ENCODE assay signal across 8 mouse cellular contexts in the genomic region with DNA sequence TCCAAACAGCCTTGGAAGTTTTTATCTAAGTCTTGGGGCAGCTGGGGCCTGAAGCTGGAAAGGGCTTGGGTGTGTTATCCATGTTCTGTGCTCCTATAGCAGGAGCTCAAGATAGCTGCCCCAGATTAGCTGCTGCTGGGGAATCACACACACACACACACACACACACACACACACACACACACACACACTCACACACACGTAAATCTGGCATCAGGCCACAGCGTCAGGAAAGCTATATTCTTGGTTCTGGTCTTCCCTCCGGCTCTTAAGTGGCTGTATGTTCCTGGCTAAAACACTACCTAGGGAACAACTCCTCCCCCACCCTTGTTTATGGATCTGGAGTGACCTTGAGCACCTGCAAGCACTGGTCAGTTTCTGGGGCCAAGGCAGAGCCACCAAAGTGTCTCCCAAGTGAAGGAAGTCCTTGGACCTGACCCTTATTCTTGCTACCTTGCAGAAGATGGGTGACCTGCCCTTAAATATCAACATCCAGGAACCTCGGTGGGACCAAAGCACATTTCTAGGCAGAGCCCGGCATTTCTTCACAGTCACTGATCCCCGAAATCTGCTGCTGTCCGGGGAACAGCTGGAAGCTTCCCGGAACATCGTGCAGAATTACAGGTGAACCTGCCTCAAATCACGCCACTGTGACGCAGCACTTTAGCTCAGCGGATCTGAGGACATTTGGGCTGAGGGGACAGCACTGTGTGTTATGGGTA. TPM values are rescaled to one million over a fixed set of nuclear protein-coding genes. Genes with fewer than 3 reads are reported as not detected.
DNase-seq lines count a peak whose midpoint lies in the region; ATAC-seq and TF ChIP-seq lines count a peak whose summit lies in the region.

No protein-coding gene starts in this region.

- no peaks in the 10 kb centered on the region for H3K9me3 ChIP-seq in heart, embryonic 10.5 days
- H3K9me3 ChIP-seq in forebrain, embryonic 12.5 days: no peaks in the 10 kb centered on the region
- no peaks in the 10 kb centered on the region for H3K9me3 ChIP-seq in liver, embryonic 14.5 days (ENCODE audit: control insufficient read depth, low read length)

- peaks cover 31% of the 10 kb centered on the region for H3K27me3 ChIP-seq in heart, embryonic 10.5 days (ENCODE audit: insufficient read depth, poor library complexity, severe bottlenecking)
- no peaks in the 10 kb centered on the region for H3K27me3 ChIP-seq in C2C12 (ENCODE audit: control insufficient read depth, insufficient read depth, insufficient read length)
- H3K27me3 ChIP-seq in forebrain, embryonic 12.5 days: peaks cover 32% of the 10 kb centered on the region
- H3K27me3 ChIP-seq in liver, embryonic 14.5 days (ENCODE audit: control insufficient read depth, insufficient read depth, low read length): peaks cover 23% of the 10 kb centered on the region

- DNase-seq in heart, embryonic 10.5 days (ENCODE audit: low spot score): no peak
- DNase-seq in heart, adult 9 months (ENCODE audit: low spot score in 2 of 2): no peak
- DNase-seq in liver, embryonic 14.5 days (ENCODE audit: low read depth in 3 of 3, low spot score in 3 of 3): no peak
- no peak for DNase-seq in frontal cortex, adult 2 months (ENCODE audit: extremely low spot score in 1 of 2, low spot score in 1 of 2)
- DNase-seq in layer of hippocampus, adult 9-10 months (ENCODE audit: low spot score): no peak
- DNase-seq in testis, postnatal 10 days (ENCODE audit: low spot score): no peak

- TF ChIP-seq EP300 in liver, embryonic 14.5 days (IDR thresholded peaks at IDR 0.05; ENCODE audit: low read depth): no peak

- no peak for ATAC-seq in forebrain, embryonic 12.5 days (ENCODE audit: low FRiP score)
- no peak for ATAC-seq in liver, embryonic 14.5 days (ENCODE audit: insufficient read depth)

- H3K9ac ChIP-seq in forebrain, embryonic 12.5 days: peak overlapping the region; percentile 64
- no peak overlapping the region for H3K9ac ChIP-seq in liver, embryonic 14.5 days (replicated peaks)

- peak overlapping the region; percentile 87; the same call in 1 of the 2 replicates for H3K27ac ChIP-seq in heart, embryonic 10.5 days
- H3K27ac ChIP-seq in forebrain, embryonic 12.5 days: peak overlapping the region; percentile 81; the same call in 1 of the 2 replicates
- H3K27ac ChIP-seq in liver, embryonic 14.5 days: no peak overlapping the region

- H3K36me3 ChIP-seq in heart, embryonic 10.5 days: peaks cover 23% of the 10 kb centered on the region
- peaks cover 42% of the 10 kb centered on the region for H3K36me3 ChIP-seq in C2C12 (ENCODE audit: control insufficient read depth, insufficient read depth)
- H3K36me3 ChIP-seq in forebrain, embryonic 12.5 days (replicated peaks): peaks cover 12% of the 10 kb centered on the region
- H3K36me3 ChIP-seq in liver, embryonic 14.5 days (replicated peaks; ENCODE audit: control insufficient read depth, insufficient read depth, low read depth): no peaks in the 10 kb centered on the region

- H3K79me3 ChIP-seq in C2C12 (ENCODE audit: low read depth): peaks cover 10% of the 10 kb centered on the region

- WGBS in heart, embryonic 10.5 days: 73% methylated on average over 12 of the region's 12 CpGs
- whole genome bisulfite sequencing in forebrain, embryonic 12.5 days: 87% methylated on average over 12 of the region's 12 CpGs
- 73% methylated on average over 12 of the region's 12 CpGs for WGBS in liver, embryonic 14.5 days (ENCODE audit: insufficient replicate concordance)

- H3K4me3 ChIP-seq in heart, embryonic 10.5 days: peak overlapping the region; percentile 66
- H3K4me3 ChIP-seq in C2C12 (ENCODE audit: insufficient read depth, poor library complexity, severe bottlenecking): peak overlapping the region; percentile 68
- H3K4me3 ChIP-seq in forebrain, embryonic 12.5 days (replicated peaks): peak overlapping the region; percentile 51
- H3K4me3 ChIP-seq in liver, embryonic 14.5 days (ENCODE audit: insufficient read depth in 1 of 2, low read depth in 2 of 2, low read length in 2 of 2): peak overlapping the region in 1 of 2 experiments; percentile 61; a peak in 1 of 4 replicates

- H3K4me1 ChIP-seq in heart, embryonic 10.5 days: peaks cover 39% of the 10 kb centered on the region
- H3K4me1 ChIP-seq in forebrain, embryonic 12.5 days: peaks cover 33% of the 10 kb centered on the region
- peaks cover 0 to 19% of the 10 kb centered on the region in 2 experiments; a peak in 2 of 4 replicates for H3K4me1 ChIP-seq in liver, embryonic 14.5 days (replicated peaks; ENCODE audit: control insufficient read depth in 2 of 2, insufficient read depth in 2 of 2, low read length in 1 of 2)

- TF ChIP-seq CTCF in C2C12 (IDR thresholded peaks at IDR 0.05; ENCODE audit: control insufficient read depth, insufficient read depth, insufficient read length): no peak
- no peak for TF ChIP-seq CTCF in liver, embryonic 14.5 days (IDR thresholded peaks at IDR 0.05; ENCODE audit: low read depth)

- H3ac ChIP-seq in C2C12 (ENCODE audit: control insufficient read depth, insufficient read length, low read depth): peak overlapping the region; percentile 75

- H3K4me2 ChIP-seq in forebrain, embryonic 12.5 days: peak overlapping the region; percentile 67
- H3K4me2 ChIP-seq in liver, embryonic 14.5 days (ENCODE audit: low read depth): peak overlapping the region; percentile 59

- H3K79me2 ChIP-seq in C2C12 (ENCODE audit: control insufficient read depth, insufficient read depth): peaks cover 36% of the 10 kb centered on the region

TF ChIP-seq in C2C12, 6 proteins besides CTCF, POLR2A, EP300 and RAD21:
- no peak for TF ChIP-seq USF1 (IDR thresholded peaks at IDR 0.05; ENCODE audit: low read depth)

RNA-seq across cellular contexts. Expression of a gene that starts 1.5 kb away (rescaled TPM):
- polyA plus RNA-seq in heart, embryonic 10.5 days (2016; fragmentation: Nextera tagmentation; extraction: Ambion mirVana): 11.8 and 13.4 TPM in 2 replicates
- polyA plus RNA-seq in C2C12 (2012; fragmentation: generic; extraction: Trizol): 29.2 TPM
- 30.3 and 30.4 TPM in 2 replicates for polyA plus RNA-seq in forebrain, embryonic 12.5 days (2016; fragmentation: Nextera tagmentation; extraction: Ambion mirVana)
- 2.4 TPM in 2 replicates for polyA plus RNA-seq in liver, embryonic 14.5 days (2012; rRNA removed)
- 1.8 and 2.5 TPM in 2 replicates for polyA plus RNA-seq in liver, embryonic 14.5 days (2014; fragmentation: Nextera tagmentation; extraction: Ambion mirVana)
- 103 and 108 TPM in 2 replicates for polyA plus RNA-seq in frontal cortex, adult 2 months (2012; rRNA removed)

RNA-seq across cellular contexts. Expression of a gene that starts 3.3 kb away (rescaled TPM):
- polyA plus RNA-seq in heart, embryonic 10.5 days (2016; fragmentation: Nextera tagmentation; extraction: Ambion mirVana): 0.34 and 0.55 TPM in 2 replicates
- 0.14 TPM for polyA plus RNA-seq in C2C12 (2012; fragmentation: generic; extraction: Trizol)
- polyA plus RNA-seq in forebrain, embryonic 12.5 days (2016; fragmentation: Nextera tagmentation; extraction: Ambion mirVana): 0.45 and 0.50 TPM in 2 replicates
- polyA plus RNA-seq in liver, embryonic 14.5 days (2012; rRNA removed): 0.02 and 0.03 TPM in 2 replicates
- polyA plus RNA-seq in liver, embryonic 14.5 days (2014; fragmentation: Nextera tagmentation; extraction: Ambion mirVana): not detected in 2 replicates
- 7.6 and 7.7 TPM in 2 replicates for polyA plus RNA-seq in frontal cortex, adult 2 months (2012; rRNA removed)

RNA-seq across cellular contexts. Expression of a gene that starts 26.2 kb away (rescaled TPM):
- 3.3 and 6.3 TPM in 2 replicates for polyA plus RNA-seq in heart, embryonic 10.5 days (2016; fragmentation: Nextera tagmentation; extraction: Ambion mirVana)
- polyA plus RNA-seq in C2C12 (2012; fragmentation: generic; extraction: Trizol): 7.8 TPM
- polyA plus RNA-seq in forebrain, embryonic 12.5 days (2016; fragmentation: Nextera tagmentation; extraction: Ambion mirVana): 0.86 and 0.95 TPM in 2 replicates
- polyA plus RNA-seq in liver, embryonic 14.5 days (2012; rRNA removed): 0.15 and 0.22 TPM in 2 replicates
- 0.13 and 0.29 TPM in 2 replicates for polyA plus RNA-seq in liver, embryonic 14.5 days (2014; fragmentation: Nextera tagmentation; extraction: Ambion mirVana)
- 4.3 and 5.3 TPM in 2 replicates for polyA plus RNA-seq in frontal cortex, adult 2 months (2012; rRNA removed)

RNA-seq across cellular contexts. Expression of a gene that starts 34.6 kb away (rescaled TPM):
- polyA plus RNA-seq in heart, embryonic 10.5 days (2016; fragmentation: Nextera tagmentation; extraction: Ambion mirVana): 47.5 and 61.4 TPM in 2 replicates
- polyA plus RNA-seq in C2C12 (2012; fragmentation: generic; extraction: Trizol): 59.2 TPM
- 48.7 and 51.4 TPM in 2 replicates for polyA plus RNA-seq in forebrain, embryonic 12.5 days (2016; fragmentation: Nextera tagmentation; extraction: Ambion mirVana)
- polyA plus RNA-seq in liver, embryonic 14.5 days (2012; rRNA removed): 4.8 and 6.2 TPM in 2 replicates
- polyA plus RNA-seq in liver, embryonic 14.5 days (2014; fragmentation: Nextera tagmentation; extraction: Ambion mirVana): 3.7 and 6.0 TPM in 2 replicates
- polyA plus RNA-seq in frontal cortex, adult 2 months (2012; rRNA removed): 34.7 and 37.1 TPM in 2 replicates

RNA-seq across cellular contexts. Expression of a gene that starts 42.6 kb away (rescaled TPM):
- 63.8 and 66.3 TPM in 2 replicates for polyA plus RNA-seq in heart, embryonic 10.5 days (2016; fragmentation: Nextera tagmentation; extraction: Ambion mirVana)
- polyA plus RNA-seq in C2C12 (2012; fragmentation: generic; extraction: Trizol): 63.0 TPM
- 71.0 and 75.8 TPM in 2 replicates for polyA plus RNA-seq in forebrain, embryonic 12.5 days (2016; fragmentation: Nextera tagmentation; extraction: Ambion mirVana)
- 28.9 and 30.5 TPM in 2 replicates for polyA plus RNA-seq in liver, embryonic 14.5 days (2012; rRNA removed)
- 19.6 and 20.5 TPM in 2 replicates for polyA plus RNA-seq in liver, embryonic 14.5 days (2014; fragmentation: Nextera tagmentation; extraction: Ambion mirVana)
- polyA plus RNA-seq in frontal cortex, adult 2 months (2012; rRNA removed): 73.3 and 80.2 TPM in 2 replicates
